Mouse (Mus musculus) limb, embryonic 13.5 days (tissue): ENCODE results near the gene Mtif3. TPM values are rescaled to one million over a fixed set of nuclear protein-coding genes. Genes with fewer than 3 reads are reported as not detected.
"Not testable (repeated sequence)": the region's sequence is repeated elsewhere in the genome, so short reads cannot be mapped to it uniquely, and the experiment has no call there.

Source experiments
- ATAC-seq: fragments of 200-750 bp; cut with Nextera tagmentation; 2 replicates; pipeline ENCODE4 v1.8.0; 2017; ENCODE audit warnings: low read depth, moderate number of reproducible peaks, moderate TSS enrichment; ENCODE audit not compliant: low FRiP score
- H3K27ac ChIP-seq: fragments of 300-500 bp; sonication (generic); 2 replicates; pipeline ENCODE4 v1.5.1; 2015; ENCODE audit warnings: inconsistent platforms, mild to moderate bottlenecking, moderate library complexity
- H3K27me3 ChIP-seq: fragments of 300-500 bp; sonication (generic); 2 replicates; pipeline ENCODE4 v1.6.1; 2015; ENCODE audit warnings: mild to moderate bottlenecking, inconsistent platforms
- H3K36me3 ChIP-seq: fragments of 300-500 bp; sonication (generic); 2 replicates; pipeline ENCODE4 v1.6.1; 2015; ENCODE audit warnings: inconsistent platforms, mild to moderate bottlenecking, moderate library complexity
- H3K4me1 ChIP-seq: fragments of 300-500 bp; sonication (generic); 2 replicates; pipeline ENCODE4 v1.6.1; 2015; ENCODE audit warnings: inconsistent platforms
- H3K4me2 ChIP-seq: fragments of 300-500 bp; sonication (generic); replicated peaks from 2 replicates; pipeline ENCODE4 v1.6.1; 2015; ENCODE audit warnings: inconsistent platforms, mild to moderate bottlenecking, moderate library complexity
- H3K4me3 ChIP-seq: fragments of 300-500 bp; sonication (generic); 2 replicates; pipeline ENCODE4 v1.5.1; 2015; ENCODE audit warnings: moderate library complexity, mild to moderate bottlenecking, inconsistent platforms
- H3K9ac ChIP-seq: fragments of 300-500 bp; sonication (generic); 2 replicates; pipeline ENCODE4 v1.6.1; 2015; ENCODE audit warnings: mild to moderate bottlenecking, inconsistent platforms
- H3K9me3 ChIP-seq: fragments of 300-500 bp; sonication (generic); 2 replicates; pipeline ENCODE4 v1.6.1; 2016; ENCODE audit warnings: inconsistent platforms
- WGBS: fragments of 180-500 bp; shearing (Covaris S2); methylation state at CpG from one replicate; pipeline ENCODE4 v1.1.7; 2015; 5-methylcytosine and 5-hydroxymethylcytosine counted together
- polyA plus RNA-seq: library from polyadenylated mRNA; unstranded; fragments of >200 nt; fragmentation: Nextera tagmentation; extraction: Ambion mirVana; gene quantifications from 2 replicates; pipeline ENCODE4 v1.2.1, GENCODE M21; 2015

The Mtif3 gene
- polyA plus RNA-seq, 1 experiment from 2014 or later, result 27.3 TPM

DNA sequence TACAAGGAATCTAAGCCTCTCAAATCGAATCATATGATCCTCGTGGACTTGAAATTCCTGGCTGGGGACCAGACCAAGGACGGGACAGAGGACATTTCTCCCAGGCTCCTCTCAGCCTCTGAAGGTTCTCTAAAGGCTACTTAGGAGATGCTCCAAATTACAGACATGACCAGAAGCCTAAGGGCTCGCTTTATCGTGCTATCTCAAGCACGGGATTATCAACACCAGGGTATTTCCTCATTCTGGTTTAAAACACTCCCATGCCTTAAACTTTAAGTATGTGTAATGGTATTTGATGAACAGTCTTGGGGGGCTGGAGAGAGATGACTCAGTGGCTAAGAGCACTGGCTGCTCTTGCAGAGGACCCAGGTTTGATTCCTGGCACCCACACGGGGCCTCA is 32.2 kb downstream of the Mtif3 start:
- Histone ChIP-seq H3K36me3 (no peaks in the 10 kb centered on the region), H3K4me3 (no peak overlapping the region), H3K4me1 (no peaks in the 10 kb centered on the region), H3K9ac (no peak overlapping the region), H3K27ac (no peak overlapping the region), H3K27me3 (peaks cover 9% of the 10 kb centered on the region; the same call in 1 of the 2 replicates), H3K4me2 (no peak overlapping the region), H3K9me3 (no peaks in the 10 kb centered on the region)
- WGBS, result 91% methylated on average over 7 of the region's 7 CpGs
- no peak for ATAC-seq

DNA sequence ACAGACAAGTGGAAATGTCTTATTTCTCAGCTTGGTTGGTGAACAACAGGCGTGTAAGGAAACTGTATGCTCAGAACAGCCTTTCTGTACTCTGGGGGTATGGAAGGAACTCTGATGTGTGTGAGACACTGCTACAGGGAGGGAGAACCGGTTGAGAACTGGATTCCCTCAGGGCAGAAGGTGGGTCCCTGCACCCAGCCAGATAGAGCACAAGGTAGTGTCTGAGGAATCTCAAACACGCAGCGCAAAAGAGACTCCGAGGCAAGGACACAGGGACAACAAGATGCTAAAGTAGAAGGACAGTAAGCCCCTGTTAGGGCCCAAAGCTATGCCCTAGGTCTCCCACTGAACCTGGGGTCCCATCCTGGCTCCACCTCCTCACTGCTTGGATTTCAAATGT is 36.9 kb downstream of the Mtif3 start:
- WGBS, result 79% methylated on average over 5 of the region's 5 CpGs
- H3K9me3 ChIP-seq, result no peaks in the 10 kb centered on the region

DNA sequence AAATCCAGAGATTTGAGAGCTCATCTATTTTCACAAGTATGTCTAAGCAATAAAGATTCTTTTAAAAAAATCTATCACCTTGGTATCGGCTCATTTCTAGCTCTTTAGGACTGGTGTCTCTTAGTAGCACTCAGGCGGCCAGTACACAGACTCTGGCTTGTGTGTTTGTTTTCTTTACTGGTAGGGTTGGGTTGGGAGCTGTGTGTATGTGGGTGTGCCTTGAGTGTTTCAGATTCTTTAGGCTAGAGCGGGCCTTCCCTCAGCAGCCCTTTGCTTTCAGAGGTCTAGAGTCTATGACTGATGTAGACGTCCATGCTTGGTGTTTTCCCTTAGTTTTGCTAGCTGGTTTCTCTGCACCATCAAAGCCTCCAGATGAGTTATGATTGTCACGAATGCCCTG is 40.1 kb downstream of the Mtif3 start:
- 69% methylated on average over 5 of the region's 5 CpGs for WGBS
- Histone ChIP-seq H3K4me3 (no peak overlapping the region), H3K9me3 (no peaks in the 10 kb centered on the region), H3K4me1 (peaks cover 19% of the 10 kb centered on the region), H3K9ac (no peak overlapping the region), H3K4me2 (no peak overlapping the region), H3K27ac (no peak overlapping the region), H3K36me3 (no peaks in the 10 kb centered on the region), H3K27me3 (no peaks in the 10 kb centered on the region)
- no peak for ATAC-seq

More for the DNA sequence above, 36.9 kb downstream of the Mtif3 start:
- Histone ChIP-seq H3K4me2 (no peak overlapping the region), H3K36me3 (no peaks in the 10 kb centered on the region), H3K27ac (no peak overlapping the region), H3K4me3 (no peak overlapping the region), H3K4me1 (no peaks in the 10 kb centered on the region), H3K27me3 (peaks cover 4% of the 10 kb centered on the region; the same call in 1 of the 2 replicates), H3K9ac (no peak overlapping the region)
- ATAC-seq, result no peak

DNA sequence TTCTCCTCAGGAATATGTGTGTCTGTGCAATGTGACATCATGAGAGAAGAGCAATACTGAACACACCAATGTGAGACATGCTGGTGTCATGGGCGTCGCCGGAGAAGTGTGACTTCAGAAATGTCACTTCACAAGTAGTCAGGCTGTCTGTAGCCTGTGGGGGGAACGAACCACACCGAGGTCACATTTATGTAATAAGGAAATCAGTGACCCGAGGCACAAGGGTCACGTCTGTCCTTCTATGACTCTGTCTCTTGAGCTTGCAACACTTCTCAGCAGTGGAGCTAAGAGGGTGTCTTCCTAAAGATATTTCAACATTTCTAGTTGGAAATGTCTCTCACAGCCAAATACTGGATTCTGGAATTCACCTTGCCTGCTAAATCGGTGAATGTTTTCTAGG is 42.4 kb downstream of the Mtif3 start:
- WGBS, result 39% methylated on average over 8 of the region's 8 CpGs
- H3K9ac ChIP-seq, result no peak overlapping the region
- H3K27ac ChIP-seq, result no peak overlapping the region
- peaks cover 19% of the 10 kb centered on the region for H3K4me1 ChIP-seq
- H3K9me3 ChIP-seq, result no peaks in the 10 kb centered on the region
- peak overlapping the region; percentile 65 for H3K4me2 ChIP-seq
- no peak for ATAC-seq
- H3K4me3 ChIP-seq, result no peak overlapping the region
- 0 out of 2 replicates have a peak, but pooled peaks cover 1% of the 10 kb centered on the region for H3K27me3 ChIP-seq
- H3K36me3 ChIP-seq, result no peaks in the 10 kb centered on the region

DNA sequence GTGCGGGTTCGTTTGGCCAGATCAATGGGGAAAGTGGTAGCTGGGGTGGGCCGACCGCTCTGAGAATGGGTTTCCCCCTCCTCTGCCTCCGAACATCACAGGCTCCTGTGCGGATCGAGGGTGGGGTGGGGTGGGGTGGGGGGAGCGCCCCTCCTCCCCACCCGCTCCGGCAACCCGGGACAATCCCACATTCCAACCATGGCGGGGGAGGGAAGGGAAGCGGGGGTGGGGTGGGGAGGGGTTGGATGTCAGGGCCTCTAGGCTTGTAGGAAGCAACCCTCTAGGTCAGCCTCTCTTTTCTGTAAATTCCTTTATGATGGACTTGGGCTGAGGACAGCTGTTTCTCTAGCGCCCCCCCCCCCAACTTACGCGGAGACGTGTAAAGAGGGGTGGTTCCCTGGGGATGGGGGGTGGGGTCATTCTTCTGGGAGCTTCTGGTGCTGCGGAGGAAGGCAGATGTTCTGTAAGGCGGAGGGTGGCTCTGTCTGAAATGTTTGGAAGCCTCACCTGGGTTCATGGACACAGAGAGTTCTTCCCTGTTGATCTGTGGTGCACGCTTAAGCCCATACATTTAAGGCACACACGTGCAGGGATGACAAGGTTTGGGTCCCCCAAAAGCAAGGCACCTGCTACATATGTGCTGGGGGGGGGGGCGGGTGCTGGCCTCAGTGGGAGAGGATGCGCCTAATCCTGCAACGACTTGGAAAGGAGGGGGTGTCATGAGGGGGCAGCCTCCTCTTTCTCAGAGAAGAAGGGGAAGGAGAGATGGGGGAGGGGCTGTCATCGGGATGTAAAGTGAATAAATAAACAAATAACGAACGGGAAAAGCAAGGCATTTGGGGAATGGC is 43.1 kb downstream of the Mtif3 start:
- no peak overlapping the region for H3K27ac ChIP-seq
- H3K4me2 ChIP-seq, result peak overlapping the region; percentile 65
- H3K9ac ChIP-seq, result peak overlapping the region; percentile 43
- ATAC-seq, result peak; percentile 65
- H3K9me3 ChIP-seq, result no peaks in the 10 kb centered on the region
- no peaks in the 10 kb centered on the region for H3K36me3 ChIP-seq
- H3K4me1 ChIP-seq, result peaks cover 19% of the 10 kb centered on the region
- H3K27me3 ChIP-seq, result 0 out of 2 replicates have a peak, but pooled peaks cover 3% of the 10 kb centered on the region
- H3K4me3 ChIP-seq, result peak overlapping the region; percentile 34
- WGBS, result 2% methylated on average over 26 of the region's 27 CpGs

GRCm38 (mm10) chr5:146919874-146920273 is 43.7 kb downstream of the Mtif3 start:
- Histone ChIP-seq H3K4me2 (peak overlapping the region; percentile 65), H3K9ac (peak overlapping the region; percentile 43), H3K4me1 (peaks cover 19% of the 10 kb centered on the region), H3K9me3 (no peaks in the 10 kb centered on the region), H3K36me3 (no peaks in the 10 kb centered on the region), H3K4me3 (peak overlapping the region; percentile 34), H3K27me3 (0 out of 2 replicates have a peak, but pooled peaks cover 3% of the 10 kb centered on the region), H3K27ac (no peak overlapping the region)
- peak; percentile 64; the same call in 1 of the 2 replicates for ATAC-seq
- WGBS, result 4% methylated on average over 6 of the region's 6 CpGs

GRCm38 (mm10) chr5:146917357-146917756 is 46.2 kb downstream of the Mtif3 start:
- H3K4me3 ChIP-seq, H3K36me3 ChIP-seq, H3K9ac ChIP-seq, H3K27ac ChIP-seq, H3K9me3 ChIP-seq, ATAC-seq, H3K27me3 ChIP-seq, H3K4me2 ChIP-seq: not testable (repeated sequence)
- peaks cover 19% of the 10 kb centered on the region for H3K4me1 ChIP-seq
- WGBS, result 80% methylated on average over 6 of the region's 6 CpGs

DNA sequence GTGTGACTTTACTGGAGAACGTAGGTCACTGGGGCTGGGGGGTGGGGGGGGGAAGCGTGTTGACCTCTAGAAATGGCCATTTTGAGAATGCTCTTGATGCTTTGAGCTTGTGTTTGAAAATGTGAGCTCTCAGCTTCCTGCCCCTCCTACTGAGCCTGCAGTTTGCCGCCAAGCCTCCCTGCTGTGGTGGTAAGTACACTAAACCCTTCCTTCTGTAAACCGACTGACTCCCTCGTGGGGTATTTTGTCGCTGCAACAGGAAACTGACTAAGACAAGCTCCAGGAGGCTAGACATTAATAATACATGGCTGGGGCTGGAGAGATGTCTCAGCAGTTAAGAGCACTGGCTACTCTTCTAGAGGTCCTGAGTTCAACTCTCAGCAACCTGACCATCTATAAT is 46.8 kb downstream of the Mtif3 start:
- no peak overlapping the region for H3K4me3 ChIP-seq
- no peak overlapping the region for H3K4me2 ChIP-seq
- 22% methylated on average over 6 of the region's 6 CpGs for WGBS
- ATAC-seq, result no peak
- no peak overlapping the region for H3K9ac ChIP-seq
- H3K36me3 ChIP-seq, result no peaks in the 10 kb centered on the region
- peaks cover 24% of the 10 kb centered on the region for H3K4me1 ChIP-seq
- no peak overlapping the region for H3K27ac ChIP-seq
- H3K9me3 ChIP-seq, result no peaks in the 10 kb centered on the region
- 0 out of 2 replicates have a peak, but pooled peaks cover 11% of the 10 kb centered on the region for H3K27me3 ChIP-seq

DNA sequence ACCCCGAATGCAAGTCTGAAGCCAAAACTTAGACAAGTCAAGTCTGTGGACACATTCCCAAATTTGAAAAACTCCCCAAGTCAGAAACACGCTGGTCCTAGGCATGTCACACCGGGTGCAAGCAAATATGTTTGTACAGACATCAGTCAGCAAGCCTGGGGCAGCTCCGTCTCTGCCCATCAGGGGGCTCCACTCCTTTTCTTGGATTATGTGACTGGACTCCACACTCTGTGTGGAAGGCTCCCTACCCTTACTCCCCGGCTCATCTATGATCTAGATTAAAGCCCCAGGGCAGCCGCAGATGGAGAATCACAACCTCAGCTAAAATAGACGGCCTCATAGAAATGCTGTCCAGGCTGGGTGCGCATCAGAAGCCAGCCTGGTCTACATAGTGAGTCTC is 47.3 kb downstream of the Mtif3 start:
- no peak for ATAC-seq
- 78% methylated on average over 8 of the region's 8 CpGs for WGBS
- H3K27ac ChIP-seq, result no peak overlapping the region
- no peak overlapping the region for H3K9ac ChIP-seq
- H3K27me3 ChIP-seq, result 0 out of 2 replicates have a peak, but pooled peaks cover 12% of the 10 kb centered on the region
- H3K36me3 ChIP-seq, result no peaks in the 10 kb centered on the region
- peaks cover 24% of the 10 kb centered on the region for H3K4me1 ChIP-seq
- no peak overlapping the region for H3K4me3 ChIP-seq
- H3K9me3 ChIP-seq, result no peaks in the 10 kb centered on the region
- H3K4me2 ChIP-seq, result no peak overlapping the region

- H3K4me2 ChIP-seq, result no peak overlapping the region
- no peak overlapping the region for H3K27ac ChIP-seq
- no peak overlapping the region for H3K4me3 ChIP-seq
- H3K9me3 ChIP-seq, result no peaks in the 10 kb centered on the region
- H3K9ac ChIP-seq, result no peak overlapping the region
- no peaks in the 10 kb centered on the region for H3K36me3 ChIP-seq
- peak; percentile 76; the same call in 1 of the 2 replicates for ATAC-seq
- H3K27me3 ChIP-seq, result 0 out of 2 replicates have a peak, but pooled peaks cover 16% of the 10 kb centered on the region
- WGBS, result 27% methylated on average over 9 of the region's 9 CpGs
- peaks cover 5% of the 10 kb centered on the region for H3K4me1 ChIP-seq
Measured at GRCm38 (mm10) chr5:146914088-146914766, 49.4 kb downstream of the Mtif3 start.

DNA sequence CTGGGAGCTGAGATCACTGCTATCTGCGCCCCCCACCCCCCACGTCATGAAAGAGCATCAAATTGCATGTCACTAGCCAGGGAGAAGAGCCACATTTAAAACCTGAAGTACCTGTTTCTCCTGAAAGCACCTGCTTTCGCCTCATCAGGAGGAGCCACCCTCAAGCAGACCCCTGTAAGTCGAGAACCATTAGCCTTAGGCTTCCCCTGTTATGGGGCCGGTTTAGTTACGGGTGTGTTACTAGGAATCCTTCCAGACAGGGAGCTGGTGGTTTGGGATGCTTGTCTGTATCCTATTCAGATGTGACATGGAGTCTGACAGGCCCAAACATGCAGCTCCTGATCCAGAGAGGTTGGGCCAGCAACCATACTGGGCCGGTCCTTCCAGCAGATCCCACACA is 50.2 kb downstream of the Mtif3 start:
- 73% methylated on average over 7 of the region's 7 CpGs for WGBS
- Histone ChIP-seq H3K27ac (no peak overlapping the region), H3K4me3 (no peak overlapping the region), H3K9me3 (no peaks in the 10 kb centered on the region), H3K36me3 (no peaks in the 10 kb centered on the region), H3K4me2 (no peak overlapping the region), H3K9ac (no peak overlapping the region), H3K4me1 (peaks cover 5% of the 10 kb centered on the region), H3K27me3 (peaks cover 19% of the 10 kb centered on the region; the same call in 1 of the 2 replicates)
- ATAC-seq, result no peak

- Histone ChIP-seq H3K36me3 (no peaks in the 10 kb centered on the region), H3K4me2 (no peak overlapping the region), H3K4me1 (peaks cover 5% of the 10 kb centered on the region), H3K27ac (no peak overlapping the region), H3K4me3 (no peak overlapping the region), H3K27me3 (peaks cover 28% of the 10 kb centered on the region), H3K9me3 (no peaks in the 10 kb centered on the region), H3K9ac (no peak overlapping the region)
- no peak for ATAC-seq
- WGBS, result 4% methylated on average over 9 of the region's 9 CpGs
Measured at GRCm38 (mm10) chr5:146912206-146912605, 51.4 kb downstream of the Mtif3 start.
